Mouse (Mus musculus): ENCODE measurements around the gene Mrpl28. TPM values are rescaled to one million over a fixed set of nuclear protein-coding genes. Genes with fewer than 3 reads are reported as not detected.
"Not testable (repeated sequence)": the region's sequence is repeated elsewhere in the genome, so short reads cannot be mapped to it uniquely, and the experiment has no call there.

The Mrpl28 gene
- polyA plus RNA-seq, 2 experiments: 58.0 to 121 TPM

GRCm38 (mm10) chr17:26111722-26112121, 11.6 kb upstream of the Mrpl28 start:
- Histone ChIP-seq H3K4me1 (replicated peaks; ENCODE audit: control insufficient read depth in 2 of 2, insufficient read depth in 2 of 2, low read length in 1 of 2) (peaks cover 2 to 10% of the 10 kb centered on the region in 2 experiments), H3K9ac (replicated peaks) (no peak overlapping the region), H3K36me3 (replicated peaks; ENCODE audit: control insufficient read depth, insufficient read depth, low read depth) (no peaks in the 10 kb centered on the region), H3K9me3 (ENCODE audit: control insufficient read depth, low read length) (no peaks in the 10 kb centered on the region), H3K4me3 (ENCODE audit: insufficient read depth in 1 of 2, low read depth in 2 of 2, low read length in 2 of 2) (no peak overlapping the region), H3K27ac (no peak overlapping the region), H3K27me3 (ENCODE audit: control insufficient read depth, insufficient read depth, low read length) (peaks cover 53% of the 10 kb centered on the region), H3K4me2 (ENCODE audit: low read depth) (no peak overlapping the region)
- DNase-seq (ENCODE audit: low read depth in 3 of 3, low spot score in 3 of 3) (no peak), ATAC-seq (ENCODE audit: insufficient read depth) (no peak)
- TF ChIP-seq EP300 (IDR thresholded peaks at IDR 0.05; ENCODE audit: low read depth) (no peak), CTCF (IDR thresholded peaks at IDR 0.05; ENCODE audit: low read depth) (no peak)
- 24% methylated on average over 4 of the region's 4 CpGs for WGBS (ENCODE audit: insufficient replicate concordance)

- TF ChIP-seq CTCF (IDR thresholded peaks at IDR 0.05; ENCODE audit: low read depth): no peak
- TF ChIP-seq EP300 (IDR thresholded peaks at IDR 0.05; ENCODE audit: low read depth): no peak
- WGBS (ENCODE audit: insufficient replicate concordance): 15% methylated on average over 14 of the region's 14 CpGs
- H3K27me3 ChIP-seq (ENCODE audit: control insufficient read depth, insufficient read depth, low read length): peaks cover 53% of the 10 kb centered on the region
- no peak overlapping the region; the same call in 1 of the 2 replicates for H3K9ac ChIP-seq (replicated peaks)
- H3K9me3 ChIP-seq (ENCODE audit: control insufficient read depth, low read length): no peaks in the 10 kb centered on the region
- ATAC-seq (ENCODE audit: insufficient read depth) (no peak), DNase-seq (ENCODE audit: low read depth in 3 of 3, low spot score in 3 of 3) (no peak)
- no peak overlapping the region for H3K27ac ChIP-seq
- peak overlapping the region; percentile 8 to 56; a peak in 2 of 4 replicates for H3K4me3 ChIP-seq (ENCODE audit: insufficient read depth in 1 of 2, low read depth in 2 of 2, low read length in 2 of 2)
- H3K4me2 ChIP-seq (ENCODE audit: low read depth): peak overlapping the region; percentile 82
- H3K4me1 ChIP-seq (replicated peaks; ENCODE audit: control insufficient read depth in 2 of 2, insufficient read depth in 2 of 2, low read length in 1 of 2): peaks cover 2 to 10% of the 10 kb centered on the region in 2 experiments
- H3K36me3 ChIP-seq (replicated peaks; ENCODE audit: control insufficient read depth, insufficient read depth, low read depth): no peaks in the 10 kb centered on the region
These were observed 10.5 kb upstream of the Mrpl28 start for GRCm38 (mm10) chr17:26112751-26113150.

- H3K27me3 ChIP-seq (ENCODE audit: control insufficient read depth, insufficient read depth, low read length): peaks cover 53% of the 10 kb centered on the region
- WGBS (ENCODE audit: insufficient replicate concordance): under 1% methylated on average over 64 of the region's 75 CpGs
- TF ChIP-seq EP300 (IDR thresholded peaks at IDR 0.05; ENCODE audit: low read depth) (no peak), CTCF (IDR thresholded peaks at IDR 0.05; ENCODE audit: low read depth) (peak; percentile 34)
These were observed 9.9 kb upstream of the Mrpl28 start, which contains the start of gene Tmem8 for GRCm38 (mm10) chr17:26113181-26113948. Gene Tmem8 (plus strand): TSS chr17:26113299.

GRCm38 (mm10) chr17:26114061-26114460, 9.2 kb upstream of the Mrpl28 start:
- Histone ChIP-seq H3K4me1 (replicated peaks; ENCODE audit: control insufficient read depth in 2 of 2, insufficient read depth in 2 of 2, low read length in 1 of 2) (peaks cover 2 to 10% of the 10 kb centered on the region in 2 experiments), H3K9ac (replicated peaks) (peak overlapping the region; percentile 35; the same call in 1 of the 2 replicates), H3K27me3 (ENCODE audit: control insufficient read depth, insufficient read depth, low read length) (peaks cover 53% of the 10 kb centered on the region), H3K27ac (no peak overlapping the region), H3K4me3 (ENCODE audit: insufficient read depth in 1 of 2, low read depth in 2 of 2, low read length in 2 of 2) (peak overlapping the region; percentile 56 to 65), H3K4me2 (ENCODE audit: low read depth) (peak overlapping the region; percentile 82), H3K9me3 (ENCODE audit: control insufficient read depth, low read length) (no peaks in the 10 kb centered on the region), H3K36me3 (replicated peaks; ENCODE audit: control insufficient read depth, insufficient read depth, low read depth) (no peaks in the 10 kb centered on the region)
- TF ChIP-seq CTCF (IDR thresholded peaks at IDR 0.05; ENCODE audit: low read depth): no peak
- TF ChIP-seq EP300 (IDR thresholded peaks at IDR 0.05; ENCODE audit: low read depth): no peak
- no peak for ATAC-seq (ENCODE audit: insufficient read depth)
- no peak for DNase-seq (ENCODE audit: low read depth in 3 of 3, low spot score in 3 of 3)
- WGBS (ENCODE audit: insufficient replicate concordance): 14% methylated on average over 8 of the region's 8 CpGs

More at GRCm38 (mm10) chr17:26113181-26113948, 9.9 kb upstream of the Mrpl28 start, which contains the start of gene Tmem8:
- H3K36me3 ChIP-seq (replicated peaks; ENCODE audit: control insufficient read depth, insufficient read depth, low read depth): no peaks in the 10 kb centered on the region
- DNase-seq (ENCODE audit: low read depth in 3 of 3, low spot score in 3 of 3): peak in 1 of 3 experiments; percentile 25
- peak within 1 kb of the TSS; percentile 56 to 65 for H3K4me3 ChIP-seq (ENCODE audit: insufficient read depth in 1 of 2, low read depth in 2 of 2, low read length in 2 of 2)
- H3K9ac ChIP-seq (replicated peaks): peak within 1 kb of the TSS; percentile 35
- H3K4me1 ChIP-seq (replicated peaks; ENCODE audit: control insufficient read depth in 2 of 2, insufficient read depth in 2 of 2, low read length in 1 of 2): peaks cover 2 to 10% of the 10 kb centered on the region in 2 experiments
- peak; percentile 70 for ATAC-seq (ENCODE audit: insufficient read depth)
- no peak within 1 kb of the TSS for H3K27ac ChIP-seq
- no peaks in the 10 kb centered on the region for H3K9me3 ChIP-seq (ENCODE audit: control insufficient read depth, low read length)
- H3K4me2 ChIP-seq (ENCODE audit: low read depth): peak within 1 kb of the TSS; percentile 82

GRCm38 (mm10) chr17:26114461-26114860, 8.8 kb upstream of the Mrpl28 start:
- H3K4me1 ChIP-seq (replicated peaks; ENCODE audit: control insufficient read depth in 2 of 2, insufficient read depth in 2 of 2, low read length in 1 of 2); H3K9me3 ChIP-seq (ENCODE audit: control insufficient read depth, low read length); H3K4me2 ChIP-seq (ENCODE audit: low read depth); H3K27ac ChIP-seq; H3K9ac ChIP-seq (replicated peaks); H3K36me3 ChIP-seq (replicated peaks; ENCODE audit: control insufficient read depth, insufficient read depth, low read depth); H3K4me3 ChIP-seq (ENCODE audit: insufficient read depth in 1 of 2, low read depth in 2 of 2, low read length in 2 of 2); DNase-seq (ENCODE audit: low read depth in 3 of 3, low spot score in 3 of 3); ATAC-seq (ENCODE audit: insufficient read depth): not testable (repeated sequence)
- WGBS (ENCODE audit: insufficient replicate concordance): 60% methylated on average over 7 of the region's 7 CpGs
- peaks cover 53% of the 10 kb centered on the region for H3K27me3 ChIP-seq (ENCODE audit: control insufficient read depth, insufficient read depth, low read length)

All from liver, embryonic 14.5 days (tissue).